Mouse (Mus musculus) liver, adult 2 months (tissue): ENCODE measurements around the gene Myo19.

Experiments used
- CTCF ChIP-seq: fragments of 200-500 bp; IDR thresholded peaks from 2 replicates; pipeline ENCODE4 v1.5.1; 2011; ENCODE audit warnings: low read depth, low read length, control low read depth
- POLR2A ChIP-seq: fragments of 200-500 bp; IDR thresholded peaks from 2 replicates; pipeline ENCODE4 v1.6.1; 2011; ENCODE audit warnings: low read length, control low read depth; ENCODE audit not compliant: insufficient read depth; ENCODE audit errors: extremely low read depth

GRCm38 (mm10) chr11:84907081-84907480 lies 27.1 kb downstream of the Myo19 start:
- TF ChIP-seq CTCF (no peak), POLR2A (no peak)
